Mouse (Mus musculus) olfactory bulb, adult 2 months (tissue): ENCODE measurements around the gene Vwa3b.

Experiments used
- CTCF ChIP-seq: fragments of 200-500 bp; IDR thresholded peaks from 2 replicates; pipeline ENCODE4 v1.5.1; 2012; ENCODE audit warnings: low read depth, mild to moderate bottlenecking, low read length, moderate library complexity; ENCODE audit not compliant: insufficient read depth
- POLR2A ChIP-seq: fragments of 200-500 bp; IDR thresholded peaks from 2 replicates; pipeline ENCODE4 v1.6.1; 2012; ENCODE audit warnings: mild to moderate bottlenecking, low read depth, low read length, moderate library complexity; ENCODE audit not compliant: insufficient read depth

DNA sequence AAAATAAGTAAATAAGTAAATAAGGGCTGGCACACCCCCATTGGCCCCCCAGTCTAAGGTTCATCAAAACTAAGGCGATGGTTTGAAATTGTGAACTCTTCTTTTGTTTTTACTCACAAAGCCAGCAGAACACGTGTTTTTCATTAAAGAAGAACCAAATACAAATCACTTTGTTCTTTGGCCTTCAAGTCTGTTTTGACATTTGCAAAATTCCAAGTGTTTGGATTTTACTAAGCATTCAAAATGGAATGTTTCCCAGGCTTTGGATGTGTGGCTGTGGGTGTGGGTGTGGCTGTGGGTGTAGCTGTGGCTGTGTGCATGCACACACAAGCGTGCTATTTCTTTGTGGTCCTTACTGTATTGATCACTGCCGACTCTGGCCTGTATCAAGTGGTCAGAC, 27.3 kb downstream of the Vwa3b start:
- TF ChIP-seq POLR2A (no peak), CTCF (no peak)
